Mouse (Mus musculus): Measurements from ENCODE around the gene Gstt4. TPM values are rescaled to one million over a fixed set of nuclear protein-coding genes. Genes with fewer than 3 reads are reported as not detected.
A peak's percentile ranks its signal among the peaks of the same experiment; 100 is the strongest.
"Not testable (repeated sequence)": the region's sequence is repeated elsewhere in the genome, so short reads cannot be mapped to it uniquely, and the experiment has no call there.

The Gstt4 gene
- polyA plus RNA-seq, 1 experiment from 2014 or later = not detected

GRCm38 (mm10) chr10:75776562-75776961 lies 45.8 kb downstream of the Gstt4 start:
- ATAC-seq = no peak
- Histone ChIP-seq H3K4me2 (replicated peaks; ENCODE audit: low read depth) (no peak overlapping the region), H3K27me3 (replicated peaks; ENCODE audit: control insufficient read depth, insufficient read depth, low read length) (no peaks in the 10 kb centered on the region), H3K9ac (ENCODE audit: low read depth, low read length) (no peak overlapping the region), H3K4me1 (replicated peaks; ENCODE audit: control insufficient read depth, insufficient read depth, low read length) (peaks cover 4% of the 10 kb centered on the region; the same call in 1 of the 2 replicates), H3K9me3 (ENCODE audit: control insufficient read depth) (no peaks in the 10 kb centered on the region), H3K36me3 (ENCODE audit: control insufficient read depth, insufficient read depth) (no peaks in the 10 kb centered on the region; the same call in 1 of the 2 replicates), H3K4me3 (ENCODE audit: low read depth, low read length) (no peak overlapping the region), H3K27ac (ENCODE audit: low read depth, low read length) (no peak overlapping the region)
- no peak for TF ChIP-seq CTCF (IDR thresholded peaks at IDR 0.05; ENCODE audit: low read depth)
- 92% methylated on average over 6 of the region's 6 CpGs for WGBS

GRCm38 (mm10) chr10:75774587-75774986 lies 47.8 kb downstream of the Gstt4 start:
- no peak overlapping the region for H3K9ac ChIP-seq (ENCODE audit: low read depth, low read length)
- H3K36me3 ChIP-seq (ENCODE audit: control insufficient read depth, insufficient read depth) = no peaks in the 10 kb centered on the region; the same call in 1 of the 2 replicates
- no peaks in the 10 kb centered on the region for H3K27me3 ChIP-seq (replicated peaks; ENCODE audit: control insufficient read depth, insufficient read depth, low read length)
- H3K27ac ChIP-seq (ENCODE audit: low read depth, low read length) = no peak overlapping the region
- H3K4me1 ChIP-seq (replicated peaks; ENCODE audit: control insufficient read depth, insufficient read depth, low read length) = no peaks in the 10 kb centered on the region; the same call in 1 of the 2 replicates
- ATAC-seq = no peak
- H3K4me2 ChIP-seq (replicated peaks; ENCODE audit: low read depth) = no peak overlapping the region
- no peak for TF ChIP-seq CTCF (IDR thresholded peaks at IDR 0.05; ENCODE audit: low read depth)
- H3K4me3 ChIP-seq (ENCODE audit: low read depth, low read length) = no peak overlapping the region
- no peaks in the 10 kb centered on the region for H3K9me3 ChIP-seq (ENCODE audit: control insufficient read depth)
- 90% methylated on average over 9 of the region's 9 CpGs for WGBS

GRCm38 (mm10) chr10:75774102-75774501 lies 48.2 kb downstream of the Gstt4 start:
- Histone ChIP-seq H3K4me2 (replicated peaks; ENCODE audit: low read depth) (no peak overlapping the region), H3K4me3 (ENCODE audit: low read depth, low read length) (no peak overlapping the region), H3K4me1 (replicated peaks; ENCODE audit: control insufficient read depth, insufficient read depth, low read length) (no peaks in the 10 kb centered on the region; the same call in 1 of the 2 replicates), H3K27ac (ENCODE audit: low read depth, low read length) (no peak overlapping the region), H3K9me3 (ENCODE audit: control insufficient read depth) (no peaks in the 10 kb centered on the region), H3K36me3 (ENCODE audit: control insufficient read depth, insufficient read depth) (no peaks in the 10 kb centered on the region; the same call in 1 of the 2 replicates), H3K27me3 (replicated peaks; ENCODE audit: control insufficient read depth, insufficient read depth, low read length) (no peaks in the 10 kb centered on the region), H3K9ac (ENCODE audit: low read depth, low read length) (no peak overlapping the region)
- no peak for TF ChIP-seq CTCF (IDR thresholded peaks at IDR 0.05; ENCODE audit: low read depth)
- no peak for ATAC-seq
- 77% methylated on average over 5 of the region's 5 CpGs for WGBS

GRCm38 (mm10) chr10:75772795-75773664 lies 49.3 kb downstream of the Gstt4 start, which contains the start of gene Ddt:
Gene Ddt, minus strand, starts transcription at chr10:75773414.
- Histone ChIP-seq H3K27me3 (replicated peaks; ENCODE audit: control insufficient read depth, insufficient read depth, low read length) (no peaks in the 10 kb centered on the region), H3K4me2 (replicated peaks; ENCODE audit: low read depth) (peak within 1 kb of the TSS; percentile 100), H3K27ac (ENCODE audit: low read depth, low read length) (peak within 1 kb of the TSS; percentile 41; the same call in 1 of the 2 replicates), H3K9ac (ENCODE audit: low read depth, low read length) (peak within 1 kb of the TSS; percentile 57), H3K9me3 (ENCODE audit: control insufficient read depth) (no peaks in the 10 kb centered on the region), H3K4me1 (replicated peaks; ENCODE audit: control insufficient read depth, insufficient read depth, low read length) (no peaks in the 10 kb centered on the region; the same call in 1 of the 2 replicates), H3K4me3 (ENCODE audit: low read depth, low read length) (peak within 1 kb of the TSS; percentile 72), H3K36me3 (ENCODE audit: control insufficient read depth, insufficient read depth) (no peaks in the 10 kb centered on the region; the same call in 1 of the 2 replicates)
- peak; percentile 93 for ATAC-seq
- peak; percentile 62 for TF ChIP-seq CTCF (IDR thresholded peaks at IDR 0.05; ENCODE audit: low read depth)
- under 1% methylated on average over 47 of the region's 47 CpGs for WGBS

- WGBS = 33% methylated on average over 5 of the region's 5 CpGs
These were observed 54.6 kb downstream of the Gstt4 start for GRCm38 (mm10) chr10:75767756-75768155.

GRCm38 (mm10) chr10:75766856-75767255 lies 55.5 kb downstream of the Gstt4 start:
- Histone ChIP-seq H3K9me3 (ENCODE audit: control insufficient read depth) (no peaks in the 10 kb centered on the region), H3K36me3 (ENCODE audit: control insufficient read depth, insufficient read depth) (no peaks in the 10 kb centered on the region), H3K4me1 (replicated peaks; ENCODE audit: control insufficient read depth, insufficient read depth, low read length) (no peaks in the 10 kb centered on the region), H3K9ac (ENCODE audit: low read depth, low read length) (no peak overlapping the region), H3K4me3 (ENCODE audit: low read depth, low read length) (no peak overlapping the region), H3K27me3 (replicated peaks; ENCODE audit: control insufficient read depth, insufficient read depth, low read length) (no peaks in the 10 kb centered on the region), H3K27ac (ENCODE audit: low read depth, low read length) (no peak overlapping the region), H3K4me2 (replicated peaks; ENCODE audit: low read depth) (no peak overlapping the region)
- WGBS = 78% methylated on average over 6 of the region's 6 CpGs
- ATAC-seq = no peak
- no peak for TF ChIP-seq CTCF (IDR thresholded peaks at IDR 0.05; ENCODE audit: low read depth)

More at GRCm38 (mm10) chr10:75767756-75768155, 54.6 kb downstream of the Gstt4 start:
- H3K4me1 ChIP-seq (replicated peaks; ENCODE audit: control insufficient read depth, insufficient read depth, low read length); H3K27me3 ChIP-seq (replicated peaks; ENCODE audit: control insufficient read depth, insufficient read depth, low read length); H3K9me3 ChIP-seq (ENCODE audit: control insufficient read depth); ATAC-seq; H3K36me3 ChIP-seq (ENCODE audit: control insufficient read depth, insufficient read depth); H3K4me3 ChIP-seq (ENCODE audit: low read depth, low read length); H3K4me2 ChIP-seq (replicated peaks; ENCODE audit: low read depth); H3K9ac ChIP-seq (ENCODE audit: low read depth, low read length); H3K27ac ChIP-seq (ENCODE audit: low read depth, low read length): not testable (repeated sequence)

Other genes with a start within 250 kb of the Gstt4 start
- 4.0 and 4.9 TPM in 2 replicates for gene Ggt5, start 233.2 kb downstream of the Gstt4 start, polyA plus RNA-seq (2015; fragmentation: Nextera tagmentation; extraction: Ambion mirVana)
- 35.1 and 37.2 TPM in 2 replicates for gene Susd2, start 178.5 kb downstream of the Gstt4 start, polyA plus RNA-seq (2015; fragmentation: Nextera tagmentation; extraction: Ambion mirVana)
- 14.1 and 15.6 TPM in 2 replicates for gene Cabin1, start 58.2 kb downstream of the Gstt4 start, polyA plus RNA-seq (2015; fragmentation: Nextera tagmentation; extraction: Ambion mirVana)
- 122 and 129 TPM in 2 replicates for gene Ddt, start 49.1 kb downstream of the Gstt4 start, polyA plus RNA-seq (2015; fragmentation: Nextera tagmentation; extraction: Ambion mirVana)
- gene Gm20441, start 41.6 kb downstream of the Gstt4 start, polyA plus RNA-seq (2015; fragmentation: Nextera tagmentation; extraction: Ambion mirVana) = 0.42 and 0.76 TPM in 2 replicates
- gene Gstt3, start 41.1 kb downstream of the Gstt4 start, polyA plus RNA-seq (2015; fragmentation: Nextera tagmentation; extraction: Ambion mirVana) = 47.7 and 51.5 TPM in 2 replicates
- 11.6 and 14.4 TPM in 2 replicates for gene Gstt1, start 24.0 kb downstream of the Gstt4 start, polyA plus RNA-seq (2015; fragmentation: Nextera tagmentation; extraction: Ambion mirVana)
- 74.4 and 81.5 TPM in 2 replicates for gene Gstt2, start 14.9 kb upstream of the Gstt4 start, polyA plus RNA-seq (2015; fragmentation: Nextera tagmentation; extraction: Ambion mirVana)
- gene Mif, start 37.7 kb upstream of the Gstt4 start, polyA plus RNA-seq (2015; fragmentation: Nextera tagmentation; extraction: Ambion mirVana) = 489 and 529 TPM in 2 replicates
- gene Derl3, start 70.9 kb upstream of the Gstt4 start, polyA plus RNA-seq (2015; fragmentation: Nextera tagmentation; extraction: Ambion mirVana) = 2.8 and 3.7 TPM in 2 replicates
- gene Smarcb1, start 99.1 kb upstream of the Gstt4 start, polyA plus RNA-seq (2015; fragmentation: Nextera tagmentation; extraction: Ambion mirVana) = 54.9 and 58.1 TPM in 2 replicates
- 308 and 334 TPM in 2 replicates for gene Chchd10, start 110.6 kb upstream of the Gstt4 start, polyA plus RNA-seq (2015; fragmentation: Nextera tagmentation; extraction: Ambion mirVana)
- gene Mmp11, start 114.0 kb upstream of the Gstt4 start, polyA plus RNA-seq (2015; fragmentation: Nextera tagmentation; extraction: Ambion mirVana) = 8.7 and 9.2 TPM in 2 replicates
- gene Gm867, start 118.1 kb upstream of the Gstt4 start, polyA plus RNA-seq (2015; fragmentation: Nextera tagmentation; extraction: Ambion mirVana) = not detected in 2 replicates
- gene Vpreb3, start 120.5 kb upstream of the Gstt4 start, polyA plus RNA-seq (2015; fragmentation: Nextera tagmentation; extraction: Ambion mirVana) = 0.43 TPM in 1 of 2 replicates, not detected in the other
- gene Gm5134, start 132.0 kb upstream of the Gstt4 start, polyA plus RNA-seq (2015; fragmentation: Nextera tagmentation; extraction: Ambion mirVana) = not detected in 2 replicates
- 7.4 and 8.9 TPM in 2 replicates for gene Zfp280b, start 210.1 kb upstream of the Gstt4 start, polyA plus RNA-seq (2015; fragmentation: Nextera tagmentation; extraction: Ambion mirVana)

Data from intestine, postnatal 0 days (tissue).